Comparison of ENCODE assay signal across 29 mouse cellular contexts in the genomic region with DNA sequence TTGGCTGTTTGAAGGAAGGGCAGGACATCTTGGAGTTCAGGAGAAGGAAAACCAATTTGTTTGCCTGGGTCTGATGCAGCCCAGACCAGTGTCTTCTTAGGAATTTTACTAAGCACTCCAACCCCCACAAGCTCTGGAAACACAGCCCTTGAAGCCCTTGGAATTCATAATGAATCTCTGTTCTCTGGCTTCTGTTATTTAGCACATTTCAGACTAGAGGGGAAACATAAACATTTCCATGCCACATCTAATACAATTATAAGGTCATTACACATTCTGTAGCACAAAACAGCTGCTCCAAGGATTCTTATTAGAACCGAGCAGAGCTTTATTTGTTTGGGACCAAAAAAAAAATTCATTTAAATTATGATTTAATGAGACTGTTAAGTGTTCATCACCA.
DNase-seq lines count a peak whose midpoint lies in the region; ATAC-seq and TF ChIP-seq lines count a peak whose summit lies in the region.
"Had no signal": no experiment of that assay in that cellular context is flagged by ENCODE, and none has a peak within 500 bp of the region (broad histone marks: within the 10 kb centered on the region; RNA-seq: fewer than 3 reads in every experiment).

No protein-coding gene starts in this region.

- WGBS in kidney, postnatal 0 days: 41% methylated on average over 1 of the region's 1 CpGs
- 48% methylated on average over 1 of the region's 1 CpGs for WGBS in kidney, adult 2 months
- WGBS in intestine, embryonic 16.5 days: 40% methylated on average over 1 of the region's 1 CpGs

- H3K27ac ChIP-seq in kidney, postnatal 0 days: no peak overlapping the region
- no peak overlapping the region for H3K27ac ChIP-seq in kidney, adult 2 months (ENCODE audit: insufficient read depth, low read depth, low read length)
- H3K27ac ChIP-seq in intestine, embryonic 16.5 days (ENCODE audit: low read length): peak overlapping the region; percentile 62
- H3K27ac ChIP-seq: embryonic facial prominence, embryonic 12.5 days; forebrain, embryonic 10.5 days; forebrain, embryonic 15.5 days; gastrocnemius, adult 2 months; heart, adult 2 months; heart, embryonic 13.5 days; hindbrain, embryonic 14.5 days; limb, embryonic 10.5 days; limb, embryonic 15.5 days; liver, embryonic 13.5 days; macrophage; midbrain, embryonic 13.5 days; neural tube, embryonic 13.5 days had no signal

- no peak for ATAC-seq in kidney, postnatal 0 days (replicated peaks; ENCODE audit: low FRiP score, low read depth)
- ATAC-seq in intestine, embryonic 16.5 days: no peak
- ATAC-seq: CD4-positive, CD25-positive, alpha-beta regulatory T cell, adult 4 months; forebrain, embryonic 15.5 days; midbrain, embryonic 13.5 days had no signal

- no peak overlapping the region for H3K4me3 ChIP-seq in kidney, postnatal 0 days (replicated peaks; ENCODE audit: low read depth, low read length)
- no peak overlapping the region for H3K4me3 ChIP-seq in kidney, adult 2 months (ENCODE audit: insufficient read depth, low read depth, low read length)
- no peak overlapping the region for H3K4me3 ChIP-seq in intestine, embryonic 16.5 days (ENCODE audit: low read length)
- H3K4me3 ChIP-seq: embryonic facial prominence, embryonic 12.5 days; forebrain, embryonic 10.5 days; forebrain, embryonic 15.5 days; gastrocnemius, adult 2 months; heart, adult 2 months; heart, embryonic 13.5 days; limb, embryonic 10.5 days; limb, embryonic 15.5 days; liver, embryonic 13.5 days; midbrain, embryonic 13.5 days; neural tube, embryonic 13.5 days had no signal

- TF ChIP-seq POLR2A in kidney, adult 2 months (IDR thresholded peaks at IDR 0.05; ENCODE audit: low read depth, low read length): no peak

- H3K4me2 ChIP-seq in kidney, postnatal 0 days (ENCODE audit: low read length): no peak overlapping the region
- H3K4me2 ChIP-seq in intestine, embryonic 16.5 days (ENCODE audit: low read depth, low read length): no peak overlapping the region
- H3K4me2 ChIP-seq: embryonic facial prominence, embryonic 12.5 days; forebrain, embryonic 15.5 days; heart, embryonic 13.5 days; hindbrain, embryonic 14.5 days; limb, embryonic 15.5 days; liver, embryonic 13.5 days; midbrain, embryonic 13.5 days; neural tube, embryonic 13.5 days had no signal

- no peaks in the 10 kb centered on the region for H3K9me3 ChIP-seq in kidney, postnatal 0 days (replicated peaks; ENCODE audit: low read length)
- no peaks in the 10 kb centered on the region for H3K9me3 ChIP-seq in intestine, embryonic 16.5 days (ENCODE audit: control insufficient read depth, low read length)
- H3K9me3 ChIP-seq: embryonic facial prominence, embryonic 12.5 days; forebrain, embryonic 10.5 days; forebrain, embryonic 15.5 days; heart, embryonic 13.5 days; limb, embryonic 10.5 days; limb, embryonic 15.5 days; liver, embryonic 13.5 days; midbrain, embryonic 13.5 days; neural tube, embryonic 13.5 days had no signal

- no peaks in the 10 kb centered on the region for H3K4me1 ChIP-seq in kidney, postnatal 0 days (replicated peaks; ENCODE audit: insufficient read depth, low read length)
- H3K4me1 ChIP-seq in kidney, adult 2 months (ENCODE audit: control insufficient read depth, insufficient read depth, low read length): no peaks in the 10 kb centered on the region
- H3K4me1 ChIP-seq in intestine, embryonic 16.5 days (ENCODE audit: control insufficient read depth, insufficient read depth, low read length): peaks cover 4% of the 10 kb centered on the region; the same call in 1 of the 2 replicates
- H3K4me1 ChIP-seq: embryonic facial prominence, embryonic 12.5 days; forebrain, embryonic 10.5 days; forebrain, embryonic 15.5 days; limb, embryonic 15.5 days; liver, embryonic 13.5 days had no signal

- no peak overlapping the region for H3K9ac ChIP-seq in kidney, postnatal 0 days (ENCODE audit: low read depth, low read length)
- no peak overlapping the region for H3K9ac ChIP-seq in intestine, embryonic 16.5 days (ENCODE audit: low read depth, low read length)
- H3K9ac ChIP-seq: embryonic facial prominence, embryonic 12.5 days; forebrain, embryonic 15.5 days; heart, embryonic 13.5 days; hindbrain, embryonic 14.5 days; limb, embryonic 15.5 days; liver, embryonic 13.5 days; midbrain, embryonic 13.5 days; neural tube, embryonic 13.5 days had no signal

- H3K36me3 ChIP-seq in kidney, postnatal 0 days (ENCODE audit: insufficient read depth, low read length): no peaks in the 10 kb centered on the region
- no peaks in the 10 kb centered on the region for H3K36me3 ChIP-seq in kidney, adult 2 months (ENCODE audit: control insufficient read depth, insufficient read depth, low read length)
- H3K36me3 ChIP-seq in intestine, embryonic 16.5 days (ENCODE audit: control insufficient read depth, insufficient read depth, low read length): no peaks in the 10 kb centered on the region
- H3K36me3 ChIP-seq: embryonic facial prominence, embryonic 12.5 days; forebrain, embryonic 10.5 days; forebrain, embryonic 15.5 days; heart, embryonic 13.5 days; limb, embryonic 10.5 days; limb, embryonic 15.5 days; liver, embryonic 13.5 days; midbrain, embryonic 13.5 days; neural tube, embryonic 13.5 days had no signal

- no peaks in the 10 kb centered on the region for H3K27me3 ChIP-seq in kidney, postnatal 0 days (ENCODE audit: insufficient read depth, low read length)
- no peaks in the 10 kb centered on the region for H3K27me3 ChIP-seq in kidney, adult 2 months (replicated peaks; ENCODE audit: control insufficient read depth, insufficient read depth, low read length)
- H3K27me3 ChIP-seq in intestine, embryonic 16.5 days (replicated peaks; ENCODE audit: control insufficient read depth, insufficient read depth, low read length): no peaks in the 10 kb centered on the region
- H3K27me3 ChIP-seq: embryonic facial prominence, embryonic 12.5 days; forebrain, embryonic 15.5 days; heart, embryonic 13.5 days; limb, embryonic 15.5 days; liver, embryonic 13.5 days; midbrain, embryonic 13.5 days; neural tube, embryonic 13.5 days had no signal

- peak; percentile 75 for DNase-seq in kidney, postnatal 0 days (ENCODE audit: low spot score)
- DNase-seq in kidney, adult 2 months: no peak
- DNase-seq in lung, postnatal 10 days: peak; percentile 6
- no peak for DNase-seq in lung, postnatal 36 days
- DNase-seq in testis, postnatal 14 days (ENCODE audit: low spot score): no peak
- no peak for DNase-seq in right cerebral cortex, postnatal 25 days
- DNase-seq: adrenal gland, postnatal 25 days; cerebellum, adult 11-12 months; cerebellum, adult 9-11 months; gastrocnemius, adult 2 months; heart, adult 2 months; kidney, adult 9 months; kidney, postnatal 14 days; layer of hippocampus, adult 9-11 months; liver, embryonic 13.5 days; thymus, adult 2 months; thymus, postnatal 36 days had no signal

- TF ChIP-seq CTCF in kidney, postnatal 0 days (IDR thresholded peaks at IDR 0.05; ENCODE audit: low read depth): no peak
- TF ChIP-seq CTCF in kidney, adult 2 months (conservative IDR thresholded peaks at IDR 0.05; ENCODE audit: insufficient read depth, insufficient read length, low read depth, low read length): no peak

Comparison
In these comparisons a context has a peak if more than half of its experiments do, and no peak if none do; other contexts are left out.
1. DNase-seq: peak in kidney, postnatal 0 days (single experiment) and lung, postnatal 10 days (single experiment); none in kidney, adult 2 months (single experiment), lung, postnatal 36 days (single experiment), testis, postnatal 14 days (single experiment) and right cerebral cortex, postnatal 25 days (single experiment).